Mouse (Mus musculus): ENCODE results near the gene 4930433I11Rik.

DNA sequence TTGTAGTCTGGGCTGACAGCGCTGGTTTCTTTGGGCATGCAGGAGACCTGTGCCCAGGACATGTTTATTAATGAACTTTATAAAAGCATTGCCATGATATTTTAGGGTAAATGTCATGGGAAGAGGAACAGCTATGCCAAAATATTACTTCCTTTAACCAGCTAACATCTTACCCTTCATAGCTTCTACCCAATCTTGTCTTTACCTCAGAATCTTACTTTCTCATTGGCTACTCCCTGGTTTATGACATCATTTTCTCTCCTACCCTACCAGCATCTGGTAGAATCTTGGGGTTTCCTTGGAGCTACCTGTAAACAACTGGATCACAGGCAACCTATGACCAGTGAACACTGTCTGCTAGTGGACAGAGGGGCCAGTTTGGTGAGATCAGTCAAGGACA, at the start of gene 4930433I11Rik:
- TF ChIP-seq POLR2A (IDR thresholded peaks at IDR 0.05; ENCODE audit: insufficient read depth, low read length) (no peak), EP300 (IDR thresholded peaks at IDR 0.05; ENCODE audit: insufficient read depth, low read depth, low read length) (no peak)
